Mouse (Mus musculus) midbrain, embryonic 13.5 days (tissue): ENCODE measurements around the gene Ambra1. TPM values are rescaled to one million over a fixed set of nuclear protein-coding genes. Genes with fewer than 3 reads are reported as not detected.

Experiments
- ATAC-seq: fragments of 200-750 bp; cut with Nextera tagmentation; 2 replicates; pipeline ENCODE4 v1.8.0; 2017; ENCODE audit warnings: mild to moderate bottlenecking, moderate TSS enrichment, moderate library complexity
- H3K27ac ChIP-seq: fragments of 300-500 bp; sonication (generic); 2 replicates; pipeline ENCODE4 v1.5.1; 2015; ENCODE audit warnings: inconsistent platforms, mild to moderate bottlenecking, moderate library complexity
- H3K27me3 ChIP-seq: fragments of 300-500 bp; sonication (generic); 2 replicates; pipeline ENCODE4 v1.6.1; 2015; ENCODE audit warnings: mild to moderate bottlenecking, inconsistent platforms
- H3K36me3 ChIP-seq: fragments of 300-500 bp; sonication (generic); 2 replicates; pipeline ENCODE4 v1.6.1; 2015; ENCODE audit warnings: mild to moderate bottlenecking, inconsistent platforms
- H3K4me1 ChIP-seq: fragments of 300-500 bp; sonication (generic); replicated peaks from 2 replicates; pipeline ENCODE4 v1.6.1; 2015; ENCODE audit warnings: inconsistent platforms
- H3K4me2 ChIP-seq: fragments of 300-500 bp; sonication (generic); replicated peaks from 2 replicates; pipeline ENCODE4 v1.6.1; 2015; ENCODE audit warnings: moderate library complexity, mild to moderate bottlenecking, inconsistent platforms
- H3K4me3 ChIP-seq: fragments of 300-500 bp; sonication (generic); replicated peaks from 2 replicates; pipeline ENCODE4 v1.5.1; 2015; ENCODE audit warnings: mild to moderate bottlenecking, inconsistent platforms
- H3K9ac ChIP-seq: fragments of 300-500 bp; sonication (generic); replicated peaks from 2 replicates; pipeline ENCODE4 v1.6.1; 2015; ENCODE audit warnings: mild to moderate bottlenecking, inconsistent platforms
- H3K9me3 ChIP-seq: fragments of 300-500 bp; sonication (generic); 2 replicates; pipeline ENCODE4 v1.6.1; 2016; ENCODE audit warnings: mild to moderate bottlenecking, inconsistent platforms
- WGBS: fragments of 180-500 bp; shearing (Covaris S2); methylation state at CpG from one replicate; pipeline ENCODE4 v1.1.7; 2015; 5-methylcytosine and 5-hydroxymethylcytosine counted together
- polyA plus RNA-seq: library from polyadenylated mRNA; unstranded; fragments of >200 nt; fragmentation: Nextera tagmentation; extraction: Ambion mirVana; gene quantifications from 2 replicates; pipeline ENCODE4 v1.2.1, GENCODE M21; 2015

Ambra1 gene
- 23.7 and 26.2 TPM in 2 replicates for polyA plus RNA-seq

DNA sequence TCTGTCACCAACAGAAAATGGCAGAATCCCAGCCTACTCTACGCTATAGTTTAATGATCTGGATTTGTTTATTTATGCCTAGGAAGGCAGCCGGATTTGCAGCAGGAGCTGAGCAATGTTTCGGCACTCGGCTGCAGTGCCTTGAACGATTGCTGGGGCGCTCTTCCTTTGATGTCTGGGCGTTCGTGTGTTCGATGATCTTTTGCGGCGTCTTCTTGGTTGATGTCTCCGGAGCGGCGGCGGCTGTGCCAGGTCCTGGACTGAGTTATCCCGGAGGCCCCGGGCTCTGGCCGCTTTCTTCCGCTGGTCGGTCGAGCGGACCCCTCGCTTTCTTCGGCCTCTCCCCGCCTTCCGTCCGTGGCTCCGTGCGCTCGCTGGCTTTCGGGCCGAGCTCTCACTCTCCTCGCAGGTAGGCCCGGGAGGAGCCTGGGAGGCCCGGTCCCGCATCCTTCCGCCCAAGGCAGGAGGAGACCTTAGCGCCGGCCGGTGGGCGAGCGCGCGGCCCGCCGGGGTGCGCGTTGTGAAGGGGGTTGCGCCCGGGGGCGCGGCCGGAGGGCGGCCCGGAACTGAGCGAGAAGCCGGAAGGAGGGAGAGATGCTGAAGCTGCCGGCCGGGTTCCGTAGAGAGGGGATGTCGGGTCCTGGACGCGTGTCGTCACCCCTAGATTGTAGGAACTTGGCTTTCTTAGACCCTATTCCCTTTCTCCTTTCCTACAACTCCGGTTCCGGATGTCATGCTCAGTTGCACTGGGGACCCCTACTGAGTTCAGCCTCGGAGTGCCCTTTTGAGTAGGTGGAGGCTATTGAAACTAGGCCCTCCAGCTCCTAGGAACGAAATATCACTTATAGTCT, at the start of gene Ambra1:
Gene Ambra1, plus strand, starts transcription at position 164 of the 851 bp plus-strand sequence.
- ATAC-seq = peak; percentile 92
- Histone ChIP-seq H3K4me2 (peak within 1 kb of the TSS; percentile 76), H3K4me1 (peaks cover 9% of the 10 kb centered on the region; the same call in 1 of the 2 replicates), H3K4me3 (peak within 1 kb of the TSS; percentile 98), H3K36me3 (no peaks in the 10 kb centered on the region), H3K27me3 (no peaks in the 10 kb centered on the region), H3K9ac (peak within 1 kb of the TSS; percentile 98), H3K27ac (peak within 1 kb of the TSS; percentile 92), H3K9me3 (no peaks in the 10 kb centered on the region)
- WGBS = under 1% methylated on average over 66 of the region's 68 CpGs

DNA sequence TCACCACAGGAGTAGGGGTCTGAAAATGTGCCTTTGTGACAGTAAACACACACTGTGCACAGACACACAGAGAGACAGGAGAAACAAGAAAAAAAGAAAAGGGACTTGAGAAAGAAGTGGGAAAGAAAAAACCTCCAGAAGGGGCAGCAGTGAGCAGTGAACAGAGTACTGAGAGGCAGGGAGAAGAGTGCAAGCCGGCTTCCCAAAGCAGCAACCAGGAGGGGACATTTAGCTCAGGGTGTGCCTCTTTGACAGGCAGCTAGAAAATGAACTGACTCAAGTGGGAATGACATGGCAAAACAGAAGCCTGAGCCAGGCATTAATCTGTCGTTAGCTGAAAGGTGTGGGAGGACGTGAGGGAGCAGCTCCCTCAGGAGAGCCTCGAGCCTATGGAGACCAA, 47.1 kb upstream of the Ambra1 start:
- peaks cover 86% of the 10 kb centered on the region for H3K36me3 ChIP-seq
- no peak for ATAC-seq

DNA sequence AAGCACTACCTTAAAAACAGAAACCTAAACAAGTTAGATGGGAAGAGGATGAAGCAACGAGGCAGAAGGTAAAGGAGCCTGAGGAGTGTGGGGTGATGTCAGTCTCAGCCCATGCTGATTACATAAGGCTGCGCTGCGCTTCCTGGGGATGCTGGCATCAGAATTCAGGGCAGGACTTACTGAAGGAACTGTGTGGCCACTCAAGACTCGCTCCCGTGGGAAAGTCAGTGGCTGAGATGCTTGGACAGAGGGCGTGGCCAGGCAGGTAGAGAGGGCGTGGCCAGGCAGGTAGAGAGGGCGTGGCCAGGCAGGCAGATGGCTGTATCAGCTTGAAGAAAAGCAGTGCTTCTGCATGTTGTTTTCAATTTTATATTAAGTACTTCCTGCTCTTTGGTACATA, 46.0 kb upstream of the Ambra1 start:
- Histone ChIP-seq H3K27me3 (no peaks in the 10 kb centered on the region), H3K4me2 (no peak overlapping the region), H3K9me3 (no peaks in the 10 kb centered on the region), H3K36me3 (peaks cover 86% of the 10 kb centered on the region), H3K27ac (no peak overlapping the region), H3K4me3 (no peak overlapping the region), H3K9ac (no peak overlapping the region), H3K4me1 (no peaks in the 10 kb centered on the region)
- ATAC-seq = no peak
- WGBS = 82% methylated on average over 8 of the region's 8 CpGs

More for the DNA sequence above, 47.1 kb upstream of the Ambra1 start:
- H3K9ac ChIP-seq = no peak overlapping the region
- no peaks in the 10 kb centered on the region for H3K4me1 ChIP-seq
- no peaks in the 10 kb centered on the region for H3K27me3 ChIP-seq
- 63% methylated on average over 4 of the region's 4 CpGs for WGBS
- no peak overlapping the region for H3K4me3 ChIP-seq
- no peaks in the 10 kb centered on the region for H3K9me3 ChIP-seq
- no peak overlapping the region for H3K27ac ChIP-seq
- H3K4me2 ChIP-seq = no peak overlapping the region

DNA sequence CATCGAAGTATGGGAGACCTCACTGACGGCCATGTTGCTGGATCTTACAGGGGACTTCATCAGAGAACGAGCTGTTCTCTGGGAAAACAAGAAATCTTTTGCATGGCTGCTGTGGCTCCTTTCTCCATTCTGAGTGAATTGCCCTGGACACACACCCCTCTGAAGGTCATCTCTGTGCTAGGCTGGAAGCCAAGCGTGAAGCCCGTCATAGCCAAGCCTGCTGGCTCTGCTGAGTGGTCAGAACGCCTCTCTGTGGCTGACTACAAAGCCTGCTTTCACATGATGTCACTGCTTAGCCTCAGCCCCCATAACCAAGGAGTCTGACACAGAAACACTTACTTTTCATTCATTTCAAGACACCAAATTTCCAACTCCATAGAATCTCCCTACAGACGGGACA, 40.5 kb upstream of the Ambra1 start:
- WGBS = 85% methylated on average over 7 of the region's 7 CpGs
- Histone ChIP-seq H3K9me3 (no peaks in the 10 kb centered on the region), H3K36me3 (peaks cover 72% of the 10 kb centered on the region), H3K27me3 (no peaks in the 10 kb centered on the region), H3K27ac (no peak overlapping the region), H3K4me2 (no peak overlapping the region), H3K4me1 (no peaks in the 10 kb centered on the region), H3K9ac (no peak overlapping the region), H3K4me3 (no peak overlapping the region)
- no peak for ATAC-seq

DNA sequence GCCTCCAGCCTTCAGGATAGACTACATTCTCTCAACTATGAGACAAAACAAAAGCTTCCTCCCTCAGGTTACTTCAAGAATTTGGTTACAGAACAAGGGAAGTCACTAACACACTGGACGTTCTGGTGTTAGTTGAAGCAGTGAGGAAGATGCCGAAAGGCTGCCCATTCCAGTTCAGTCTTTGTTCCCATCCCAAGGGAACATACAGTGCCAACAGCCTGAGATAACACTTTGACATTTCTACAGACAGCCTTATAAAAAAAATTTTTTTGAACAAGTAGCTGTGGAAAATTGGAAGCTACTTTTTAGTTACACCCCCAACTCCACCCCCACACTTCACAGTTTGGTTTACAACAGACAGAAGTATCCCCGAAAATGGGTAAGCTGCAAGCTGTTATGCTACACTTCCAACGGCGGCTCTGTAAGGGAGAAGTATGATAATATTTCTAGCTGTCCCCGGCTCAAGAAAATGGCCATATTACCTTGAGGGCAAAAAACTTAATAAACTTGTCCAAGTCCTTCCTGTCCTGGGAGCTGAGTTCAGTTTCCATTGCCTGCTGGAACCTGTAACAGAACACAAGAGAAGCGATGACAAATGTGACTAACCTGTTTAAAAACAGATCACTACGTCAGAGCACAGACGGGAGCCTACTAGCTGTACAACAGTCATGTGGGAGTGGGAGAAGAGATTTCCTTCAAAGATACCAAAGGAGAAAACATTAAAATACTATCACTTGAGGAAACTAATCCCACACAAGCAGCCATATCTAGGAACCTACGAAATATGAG, 34.3 kb upstream of the Ambra1 start:
- Histone ChIP-seq H3K36me3 (peaks cover 27% of the 10 kb centered on the region), H3K4me3 (no peak overlapping the region), H3K4me2 (no peak overlapping the region), H3K4me1 (no peaks in the 10 kb centered on the region), H3K27me3 (no peaks in the 10 kb centered on the region), H3K9me3 (no peaks in the 10 kb centered on the region), H3K9ac (no peak overlapping the region), H3K27ac (no peak overlapping the region)
- ATAC-seq = no peak
- 94% methylated on average over 10 of the region's 10 CpGs for WGBS

DNA sequence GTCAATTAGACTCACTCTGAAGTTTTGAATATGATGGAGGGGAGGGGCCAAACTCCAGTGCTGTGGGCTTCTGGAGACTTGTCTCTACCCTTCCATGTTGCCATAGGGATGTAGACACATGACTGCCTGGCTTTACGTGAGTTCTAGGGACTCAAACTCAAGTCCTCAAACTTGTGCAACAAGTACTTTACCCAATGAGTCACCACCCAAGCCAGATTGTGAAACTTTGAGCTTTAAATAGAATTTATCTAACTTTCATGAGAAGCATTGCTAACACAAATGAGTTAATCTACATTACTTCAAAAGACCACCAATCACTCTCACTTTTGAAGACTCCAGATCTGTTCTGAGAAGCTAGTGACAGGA, 33.7 kb upstream of the Ambra1 start:
- ATAC-seq = no peak
- Histone ChIP-seq H3K9me3 (no peaks in the 10 kb centered on the region), H3K9ac (no peak overlapping the region), H3K27ac (no peak overlapping the region), H3K4me1 (no peaks in the 10 kb centered on the region), H3K27me3 (no peaks in the 10 kb centered on the region), H3K4me3 (no peak overlapping the region), H3K36me3 (peaks cover 25% of the 10 kb centered on the region), H3K4me2 (no peak overlapping the region)
- WGBS = 91% methylated on average over 1 of the region's 1 CpGs

DNA sequence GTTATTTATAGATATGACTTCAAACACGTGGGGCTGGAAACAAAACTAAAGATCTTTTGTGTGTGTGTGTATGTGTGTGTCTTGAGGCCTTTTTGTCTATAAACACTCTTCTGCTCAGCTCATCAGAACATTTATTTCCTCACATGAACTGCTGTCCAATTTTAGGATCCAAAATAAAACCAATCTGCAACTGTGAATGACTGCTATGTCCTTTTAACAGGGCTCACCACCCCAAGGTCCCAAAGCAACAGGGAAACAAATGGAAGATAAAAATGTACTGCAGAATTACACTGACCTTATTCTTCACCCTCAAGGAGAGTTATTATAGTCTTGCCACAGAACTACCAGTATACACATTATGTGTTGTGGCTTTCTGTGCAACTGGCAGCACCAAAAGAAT, 30.7 kb upstream of the Ambra1 start:
- Histone ChIP-seq H3K36me3 (peaks cover 11% of the 10 kb centered on the region), H3K27ac (no peak overlapping the region), H3K4me3 (no peak overlapping the region), H3K4me2 (no peak overlapping the region), H3K9me3 (no peaks in the 10 kb centered on the region), H3K9ac (no peak overlapping the region), H3K4me1 (no peaks in the 10 kb centered on the region), H3K27me3 (no peaks in the 10 kb centered on the region)
- ATAC-seq = no peak
- whole genome bisulfite sequencing = 80% methylated on average over 1 of the region's 1 CpGs

DNA sequence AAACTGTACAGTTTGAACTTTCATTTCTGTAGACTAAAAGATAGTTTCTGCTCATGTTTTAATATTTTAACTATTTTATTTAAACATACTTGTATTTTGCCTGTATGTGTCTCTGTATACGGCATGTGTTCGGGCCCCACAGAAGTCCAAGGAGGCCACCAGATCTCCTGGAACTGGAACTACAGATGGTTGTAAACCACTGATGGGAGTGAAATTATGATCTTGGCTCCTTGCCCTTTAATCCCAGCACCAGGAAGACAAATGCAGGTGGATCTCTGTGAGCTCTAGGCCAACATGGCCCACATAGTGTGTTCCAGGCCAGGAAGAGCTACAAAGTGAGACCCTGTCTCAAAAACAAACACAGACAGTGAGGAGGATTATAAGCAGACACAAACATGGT, 28.6 kb upstream of the Ambra1 start:
- H3K27ac ChIP-seq = no peak overlapping the region
- H3K4me1 ChIP-seq = no peaks in the 10 kb centered on the region
- H3K36me3 ChIP-seq = no peaks in the 10 kb centered on the region
- H3K9ac ChIP-seq = no peak overlapping the region
- 98% methylated on average over 2 of the region's 2 CpGs for WGBS
- ATAC-seq = no peak
- H3K9me3 ChIP-seq = no peaks in the 10 kb centered on the region
- H3K27me3 ChIP-seq = no peaks in the 10 kb centered on the region
- H3K4me3 ChIP-seq = no peak overlapping the region
- no peak overlapping the region for H3K4me2 ChIP-seq

DNA sequence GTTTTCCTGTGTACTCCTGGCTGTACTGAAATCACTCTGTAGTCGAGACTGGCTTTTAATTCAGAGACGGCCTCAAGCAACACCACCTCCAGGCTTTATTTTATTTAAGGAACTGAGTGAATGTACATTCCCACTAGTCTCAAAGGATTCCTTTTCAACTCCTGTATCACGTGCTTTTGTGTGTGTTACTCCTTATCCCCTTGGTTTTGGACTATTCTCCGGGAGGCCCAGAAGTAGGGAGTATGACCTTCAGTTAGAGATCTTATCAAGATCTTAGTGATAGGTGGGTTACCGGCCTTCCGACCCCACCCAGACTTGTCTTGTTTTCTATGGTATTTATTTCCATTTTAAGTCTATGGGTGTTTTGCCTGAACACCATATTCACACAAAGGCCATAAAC, 24.2 kb upstream of the Ambra1 start:
- Histone ChIP-seq H3K4me1 (peaks cover 11% of the 10 kb centered on the region), H3K27ac (no peak overlapping the region), H3K36me3 (no peaks in the 10 kb centered on the region), H3K9me3 (no peaks in the 10 kb centered on the region), H3K4me3 (no peak overlapping the region), H3K4me2 (no peak overlapping the region), H3K9ac (no peak overlapping the region), H3K27me3 (no peaks in the 10 kb centered on the region)
- no peak for ATAC-seq
- WGBS = 87% methylated on average over 6 of the region's 6 CpGs

DNA sequence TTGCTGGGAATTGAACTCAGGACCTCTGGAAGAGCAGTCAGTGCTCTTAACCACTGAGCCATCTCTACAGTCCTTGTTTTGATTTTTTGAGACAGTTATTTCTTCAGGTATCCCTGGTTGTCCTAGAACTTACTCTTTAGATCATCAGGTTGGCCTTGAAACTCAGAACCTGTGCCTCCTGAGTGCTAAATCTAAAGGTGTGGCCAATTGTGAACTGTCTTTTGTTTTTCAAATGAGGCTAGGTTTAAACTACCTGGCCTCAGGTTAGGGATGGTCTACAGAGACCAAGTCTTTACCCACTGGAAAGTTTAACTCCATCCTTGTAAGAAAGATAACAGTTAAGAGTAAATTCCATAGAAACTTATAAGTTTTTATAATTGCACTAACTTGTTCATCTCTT, 23.5 kb upstream of the Ambra1 start:
- Histone ChIP-seq H3K27ac (no peak overlapping the region), H3K27me3 (no peaks in the 10 kb centered on the region), H3K9ac (no peak overlapping the region), H3K36me3 (no peaks in the 10 kb centered on the region), H3K4me2 (no peak overlapping the region), H3K9me3 (no peaks in the 10 kb centered on the region), H3K4me1 (peaks cover 13% of the 10 kb centered on the region), H3K4me3 (no peak overlapping the region)
- no peak for ATAC-seq

DNA sequence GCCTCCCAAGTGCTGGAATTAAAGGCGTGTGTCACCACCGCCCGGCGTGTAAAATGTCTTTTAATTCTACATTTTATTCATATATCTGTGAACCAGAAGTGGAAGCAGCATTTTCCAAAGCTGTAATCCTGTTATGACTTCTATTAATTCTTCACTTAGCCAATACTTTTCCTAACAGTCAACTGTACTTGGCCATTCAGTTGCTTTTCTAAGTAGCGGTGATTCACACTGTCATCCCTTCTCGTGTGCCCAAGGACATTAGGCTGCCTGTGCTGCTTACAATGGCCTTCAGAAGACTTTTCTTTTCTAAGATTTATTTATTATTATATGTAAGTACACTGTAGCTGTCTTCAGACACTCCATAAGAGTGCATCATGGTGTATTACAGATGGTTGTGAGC, 21.6 kb upstream of the Ambra1 start:
- H3K36me3 ChIP-seq = no peaks in the 10 kb centered on the region
- ATAC-seq = no peak
- no peak overlapping the region for H3K27ac ChIP-seq
- H3K27me3 ChIP-seq = no peaks in the 10 kb centered on the region
- no peaks in the 10 kb centered on the region for H3K9me3 ChIP-seq
- H3K4me2 ChIP-seq = no peak overlapping the region
- WGBS = 95% methylated on average over 6 of the region's 6 CpGs
- H3K9ac ChIP-seq = no peak overlapping the region
- peaks cover 27% of the 10 kb centered on the region for H3K4me1 ChIP-seq
- H3K4me3 ChIP-seq = no peak overlapping the region
